Mouse (Mus musculus): ENCODE results near the gene Zrsr2.
A peak's percentile ranks its signal among the peaks of the same experiment; 100 is the strongest.

Gene Zrsr2

DNA sequence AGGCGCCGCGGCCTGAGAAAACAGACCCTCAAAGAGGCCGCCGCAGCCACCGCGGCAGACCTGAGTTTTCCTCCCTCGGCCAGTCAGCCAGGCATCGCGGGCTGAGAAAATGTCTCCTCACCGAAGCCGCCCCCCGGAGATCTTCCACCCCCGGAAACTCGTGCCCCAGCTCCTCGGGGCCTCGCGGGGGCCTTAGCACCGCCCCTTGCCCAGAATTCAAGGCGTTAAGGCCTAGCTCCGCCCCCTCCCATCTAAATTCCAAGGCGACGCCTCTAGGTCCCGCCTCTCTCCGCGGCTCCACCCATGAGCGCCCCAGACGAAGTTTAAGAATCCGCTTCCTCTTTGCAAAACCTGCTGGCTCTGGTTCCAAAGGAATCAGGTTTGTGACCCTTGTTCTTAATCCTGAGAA is at the start of gene Zrsr2:
Zrsr2 (minus strand) TSS at position 195 of the 409 bp plus-strand sequence.
- DNase-seq (ENCODE audit: low read depth in 1 of 2, low spot score in 2 of 2), result peak; percentile 72

DNA sequence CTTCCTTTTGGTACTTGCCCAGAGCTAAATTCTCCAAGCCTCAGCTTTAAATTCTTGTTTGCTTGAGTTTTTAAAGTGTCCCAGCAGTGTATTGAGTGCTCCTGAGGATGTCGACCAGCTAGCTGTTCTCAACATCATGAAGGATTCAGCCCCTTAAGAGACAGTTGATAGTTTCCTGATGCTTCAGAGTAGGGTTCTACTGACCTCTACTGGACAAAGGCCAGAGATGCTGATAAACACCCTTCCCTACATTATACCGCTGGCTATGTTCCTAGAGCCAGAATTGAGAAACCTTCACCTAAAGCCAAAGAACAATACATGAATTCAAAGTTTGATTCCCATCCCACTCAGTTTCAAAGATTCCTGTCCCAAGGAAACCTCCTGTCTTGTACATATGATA is 46.3 kb upstream of the Zrsr2 start:
- DNase-seq (ENCODE audit: low read depth in 1 of 2, low spot score in 2 of 2), result no peak

DNA sequence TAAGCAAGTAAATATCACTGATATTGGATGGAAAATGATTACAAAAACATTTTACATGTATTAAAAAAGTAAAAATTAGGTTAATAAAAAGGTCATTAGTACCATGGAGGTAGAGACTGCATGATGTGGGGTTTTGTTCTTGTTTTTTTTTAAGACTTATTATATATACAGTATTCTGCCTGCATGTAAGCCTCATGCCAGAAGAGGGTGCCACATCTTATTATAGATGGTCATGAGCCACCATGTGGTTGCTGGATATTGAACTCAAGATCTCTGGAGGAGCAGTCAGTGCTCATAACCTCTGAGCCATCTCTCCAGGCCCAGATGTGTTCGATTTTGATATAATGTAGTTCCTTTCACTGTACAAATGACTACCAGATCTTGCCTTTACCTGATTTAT is 41.4 kb upstream of the Zrsr2 start:
- DNase-seq (ENCODE audit: low read depth in 1 of 2, low spot score in 2 of 2), result no peak

DNA sequence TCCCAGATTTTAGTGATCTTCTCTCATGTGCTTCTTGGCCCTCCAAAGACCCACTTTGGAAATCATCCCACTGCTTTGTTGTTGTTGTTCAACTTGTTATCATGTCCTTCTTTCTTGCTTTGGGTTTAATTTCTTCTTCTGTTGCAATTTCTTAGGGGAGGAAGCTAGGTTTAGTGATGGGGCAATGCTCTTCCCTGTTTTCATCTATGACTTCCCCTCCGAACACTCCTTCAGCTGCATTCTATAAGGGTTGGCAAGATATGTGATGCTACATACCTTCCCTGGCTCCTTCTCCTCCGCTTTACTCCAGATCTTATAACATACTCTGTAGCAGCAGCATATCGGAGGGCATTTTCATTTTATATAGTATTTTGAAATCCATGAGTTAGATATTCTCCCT is 38.3 kb upstream of the Zrsr2 start:
- no peak for DNase-seq (ENCODE audit: low read depth in 1 of 2, low spot score in 2 of 2)

DNA sequence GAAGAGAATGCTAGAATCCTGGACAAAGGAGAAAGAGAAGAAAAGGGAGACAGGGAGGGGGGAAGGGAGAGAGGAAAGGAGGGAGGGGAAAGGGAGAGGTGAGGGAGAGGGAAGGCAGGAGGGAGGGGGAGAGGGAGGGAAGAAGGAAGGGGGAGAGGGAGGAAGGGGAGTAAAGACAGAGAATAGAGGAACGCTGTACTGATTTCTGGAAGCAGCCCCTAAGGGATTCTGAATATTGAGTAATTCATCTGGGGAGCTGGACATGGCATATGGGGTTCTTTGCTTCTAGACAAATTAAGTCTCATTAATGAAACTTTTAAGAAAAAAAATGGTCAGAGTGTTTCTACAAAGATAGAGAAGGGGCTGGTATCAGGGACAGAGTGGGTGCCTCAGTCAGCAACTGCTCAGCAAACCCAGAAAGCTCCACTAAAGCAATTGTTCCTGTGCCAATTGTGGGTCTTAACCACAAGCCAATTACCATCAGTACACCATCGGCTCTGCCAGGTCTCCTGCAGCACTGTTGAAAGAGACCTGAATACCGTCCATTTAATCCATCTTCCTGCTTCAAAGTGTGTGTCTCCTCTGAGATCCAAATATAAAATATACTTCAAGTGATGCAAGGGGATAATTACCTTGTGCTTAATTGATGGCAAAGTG is 29.4 kb upstream of the Zrsr2 start:
- DNase-seq (ENCODE audit: low read depth in 1 of 2, low spot score in 2 of 2), result no peak

DNA sequence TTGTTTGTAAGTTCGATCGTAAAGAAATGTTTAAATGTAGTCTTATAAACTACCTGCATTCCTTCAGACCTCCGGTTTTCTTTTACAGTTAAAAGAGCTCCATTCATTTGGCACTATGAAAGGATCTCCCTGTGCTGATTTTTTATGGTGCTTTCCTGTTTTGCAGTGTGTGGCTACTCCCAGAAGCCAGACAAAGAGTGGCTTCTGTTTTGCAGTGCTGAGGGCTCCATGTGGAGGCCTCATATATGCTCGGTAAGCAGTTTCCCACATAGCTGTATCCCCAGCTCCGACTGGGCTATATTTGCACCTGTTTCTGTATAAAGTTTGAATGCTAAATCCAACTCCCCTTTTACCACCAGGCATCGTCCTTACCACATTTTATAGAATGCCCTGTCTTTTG is 23.7 kb upstream of the Zrsr2 start:
- DNase-seq (ENCODE audit: low read depth in 1 of 2, low spot score in 2 of 2), result no peak

DNA sequence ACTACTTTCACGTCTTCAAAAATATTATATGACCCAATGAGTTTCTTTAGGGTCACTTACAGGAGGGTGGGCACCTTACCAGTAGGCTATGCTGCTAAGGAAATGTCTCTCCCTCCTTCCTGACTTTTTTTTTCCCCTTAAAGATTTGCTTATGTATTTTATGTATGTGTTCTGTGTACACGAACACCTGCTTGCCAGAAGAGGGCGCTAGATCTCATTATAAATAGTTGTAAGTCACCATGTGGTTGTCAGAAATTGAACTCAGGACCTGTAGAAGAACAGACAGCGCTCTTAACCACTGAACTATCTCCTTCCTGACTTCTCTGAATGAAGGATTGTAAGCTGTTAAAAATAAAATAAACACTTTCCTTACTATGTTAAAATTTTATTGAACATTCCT is 23.0 kb upstream of the Zrsr2 start:
- no peak for DNase-seq (ENCODE audit: low read depth in 1 of 2, low spot score in 2 of 2)

DNA sequence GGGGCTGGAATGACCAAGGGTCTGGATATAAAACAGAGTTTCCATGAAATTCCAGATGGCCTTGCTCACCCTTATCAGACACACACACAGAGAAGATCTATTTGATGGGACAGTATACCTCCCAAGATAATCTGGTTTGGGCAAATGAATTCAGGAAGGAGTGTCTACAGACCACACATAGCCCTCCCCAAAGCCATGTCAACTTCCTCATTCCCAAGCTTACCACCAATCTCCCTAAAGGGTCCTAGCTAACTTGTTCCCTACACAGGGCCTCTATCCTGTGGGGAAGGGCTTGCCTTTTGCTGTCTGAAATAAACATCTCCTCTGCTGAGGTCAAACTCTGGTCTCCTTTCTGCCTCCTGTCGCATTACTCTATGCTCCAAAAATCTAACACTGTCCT is 22.6 kb upstream of the Zrsr2 start:
- DNase-seq (ENCODE audit: low read depth in 1 of 2, low spot score in 2 of 2), result no peak

DNA sequence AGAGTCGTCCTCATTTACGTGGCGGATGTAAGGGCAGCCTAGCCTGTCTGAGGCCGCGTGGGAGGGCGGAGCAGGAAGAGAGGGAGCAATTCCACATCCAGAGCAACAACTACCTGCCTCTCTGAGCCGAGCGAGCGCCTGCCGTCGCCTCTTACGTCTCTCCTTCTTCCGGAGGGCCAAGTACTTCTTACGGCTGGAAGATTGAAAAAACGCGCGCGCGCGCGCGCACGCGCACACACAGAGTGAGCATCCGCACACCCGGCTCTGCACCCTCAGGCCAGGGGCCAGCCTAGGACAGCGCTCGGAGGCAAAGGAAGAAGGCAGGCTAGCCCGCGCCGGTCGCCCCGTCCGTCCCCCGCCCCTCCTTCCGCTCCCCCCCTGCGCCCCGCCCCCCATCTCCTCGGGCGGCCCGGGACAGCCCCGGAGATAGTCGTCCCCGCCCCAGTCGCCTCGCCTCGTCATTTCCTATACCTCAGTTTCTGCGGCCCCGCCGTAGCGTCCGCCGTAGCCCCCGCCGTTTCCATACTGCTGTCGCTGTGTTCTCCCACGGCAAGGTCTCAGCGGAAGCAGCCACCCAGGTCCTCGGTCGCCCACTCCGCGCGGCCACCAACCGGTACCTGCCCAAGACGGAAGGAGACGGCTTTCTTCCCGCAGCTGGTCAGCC is 526 bp downstream of the Zrsr2 start:
- DNase-seq (ENCODE audit: low read depth in 1 of 2, low spot score in 2 of 2), result peak; percentile 10 to 26

DNA sequence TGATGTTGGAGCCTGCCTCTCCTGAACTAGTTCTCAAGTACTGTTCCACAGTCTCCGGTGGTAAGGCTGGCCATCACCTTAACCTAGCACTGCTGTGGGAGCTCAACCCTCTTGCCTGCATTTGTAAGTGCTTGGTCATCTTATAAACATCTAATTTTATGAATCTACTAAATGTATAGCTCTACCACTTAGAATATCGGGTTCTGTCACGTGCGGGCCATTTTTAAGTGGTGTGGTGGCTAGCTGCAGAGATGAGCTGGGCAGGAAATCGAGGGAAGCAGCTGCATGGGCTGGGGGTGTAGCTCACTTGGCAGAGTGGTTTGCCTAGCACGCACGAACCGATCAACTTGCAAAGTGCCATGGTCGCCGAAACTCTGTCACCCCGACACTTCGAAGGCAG is 1.1 kb downstream of the Zrsr2 start:
- no peak for DNase-seq (ENCODE audit: low read depth in 1 of 2, low spot score in 2 of 2)

DNA sequence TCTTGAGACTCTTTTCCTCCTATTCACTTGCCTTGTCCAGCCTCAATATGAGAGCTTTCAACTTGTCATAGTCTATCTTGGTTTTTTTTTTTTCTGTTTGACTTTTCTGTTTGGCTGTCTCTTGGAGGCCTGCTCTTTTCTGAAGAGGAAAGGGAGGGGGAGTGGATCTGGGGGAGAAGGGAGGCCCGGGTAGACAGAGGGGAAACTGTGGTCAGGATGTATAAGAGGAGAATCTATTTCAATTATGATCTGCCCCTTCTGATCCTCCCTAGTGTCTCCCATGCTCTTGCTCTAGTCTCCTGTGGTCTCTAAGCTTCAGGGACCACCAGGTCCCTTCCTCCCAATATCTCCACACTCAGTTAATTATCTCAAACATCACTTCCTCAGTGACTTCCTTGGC is 6.8 kb downstream of the Zrsr2 start:
- no peak for DNase-seq (ENCODE audit: low read depth in 1 of 2, low spot score in 2 of 2)

DNA sequence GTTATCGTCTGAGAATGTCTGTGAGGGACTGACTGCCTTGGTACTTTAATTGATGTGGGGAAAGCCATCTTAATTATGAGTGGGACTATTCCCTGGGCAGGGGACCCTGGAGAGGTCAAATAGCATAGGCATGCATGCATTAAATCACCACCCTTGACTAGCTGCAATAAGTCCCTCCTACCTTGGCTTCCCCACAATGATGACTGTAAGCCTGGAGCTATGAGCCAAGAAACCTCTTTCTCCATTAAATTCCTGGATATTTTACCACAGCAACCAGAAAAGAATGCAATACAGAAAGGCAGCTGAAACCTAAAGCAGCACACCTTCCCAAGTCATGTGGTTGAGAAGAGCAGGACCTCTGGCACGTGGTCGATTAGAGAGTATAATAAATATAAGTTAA is 14.1 kb downstream of the Zrsr2 start:
- no peak for DNase-seq (ENCODE audit: low read depth in 1 of 2, low spot score in 2 of 2)

DNA sequence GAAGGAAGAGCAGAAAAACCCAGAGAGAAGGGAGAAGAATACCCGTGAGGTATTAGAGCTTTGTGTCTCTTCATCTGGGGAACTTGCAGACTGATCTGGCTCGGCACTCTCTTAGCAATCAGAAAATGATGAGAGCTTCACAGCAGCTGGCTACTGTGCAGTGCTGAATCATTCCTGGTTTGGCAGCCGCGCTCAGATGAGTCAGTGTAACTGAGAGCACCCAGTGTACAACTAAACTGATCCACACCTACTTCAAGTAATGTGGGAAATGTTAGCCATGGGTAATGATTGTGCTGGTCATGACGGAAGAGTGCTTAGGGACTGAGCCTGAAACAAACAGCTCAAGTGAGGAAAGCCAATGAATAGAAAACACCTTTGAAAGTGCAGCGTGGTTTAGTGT is 19.9 kb downstream of the Zrsr2 start:
- DNase-seq (ENCODE audit: low read depth in 1 of 2, low spot score in 2 of 2), result no peak

DNA sequence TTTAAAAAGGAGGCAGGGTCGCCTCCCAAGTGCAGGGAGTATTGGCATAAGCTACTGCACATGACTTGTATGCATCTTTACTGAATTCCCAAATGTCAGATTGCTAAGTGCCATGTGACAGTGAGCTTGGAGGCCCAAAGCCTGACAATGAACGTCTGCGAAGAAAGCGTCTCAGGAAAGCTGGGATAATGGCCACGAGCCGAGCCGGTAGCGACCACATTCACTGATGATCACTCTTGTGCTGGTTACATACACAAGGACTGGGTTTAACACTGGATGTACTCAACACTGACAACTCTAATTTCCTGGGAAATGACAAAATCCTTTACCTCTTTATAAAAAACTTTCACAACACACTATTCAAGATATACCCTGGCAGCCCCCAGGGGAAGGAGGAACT is 23.7 kb downstream of the Zrsr2 start:
- DNase-seq (ENCODE audit: low read depth in 1 of 2, low spot score in 2 of 2), result no peak

DNA sequence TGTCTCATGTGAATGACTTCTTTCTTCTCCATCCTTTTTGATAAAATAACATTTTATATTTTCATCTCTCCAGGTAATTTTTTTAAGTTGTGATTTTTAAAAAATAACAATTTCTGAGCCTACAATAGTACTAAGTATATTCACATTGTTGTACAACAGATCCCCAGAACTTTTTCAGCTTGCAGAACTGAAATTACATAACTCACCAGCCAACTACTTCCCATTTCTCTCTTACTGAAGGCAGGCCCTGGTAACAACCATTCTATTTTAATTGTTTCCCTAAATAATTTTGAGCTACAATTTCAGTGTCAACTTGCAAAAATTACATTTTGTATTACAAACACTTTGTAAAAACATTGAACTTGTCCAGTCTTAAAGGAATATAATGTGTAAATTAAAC is 28.9 kb downstream of the Zrsr2 start:
- no peak for DNase-seq (ENCODE audit: low read depth in 1 of 2, low spot score in 2 of 2)

DNA sequence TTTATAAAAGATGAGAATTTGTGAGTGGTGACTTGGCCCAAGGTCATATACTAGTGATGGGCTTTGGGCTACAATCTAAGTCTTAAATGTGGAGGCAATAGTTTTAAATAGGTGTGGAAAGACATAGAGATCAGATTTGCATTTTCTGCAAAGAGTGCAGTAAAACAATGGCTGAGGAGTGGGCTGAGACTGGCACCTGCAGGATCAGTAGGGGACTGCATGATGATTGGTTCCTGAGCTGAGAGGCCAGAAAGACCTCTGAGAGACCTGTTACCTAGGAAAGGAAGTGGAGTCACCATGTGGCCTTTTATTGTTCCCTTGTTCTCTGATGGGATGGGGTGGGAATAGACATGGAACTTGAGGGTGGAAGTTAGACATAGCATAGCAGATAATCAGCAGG is 45.7 kb downstream of the Zrsr2 start:
- DNase-seq (ENCODE audit: low read depth in 1 of 2, low spot score in 2 of 2), result no peak

DNA sequence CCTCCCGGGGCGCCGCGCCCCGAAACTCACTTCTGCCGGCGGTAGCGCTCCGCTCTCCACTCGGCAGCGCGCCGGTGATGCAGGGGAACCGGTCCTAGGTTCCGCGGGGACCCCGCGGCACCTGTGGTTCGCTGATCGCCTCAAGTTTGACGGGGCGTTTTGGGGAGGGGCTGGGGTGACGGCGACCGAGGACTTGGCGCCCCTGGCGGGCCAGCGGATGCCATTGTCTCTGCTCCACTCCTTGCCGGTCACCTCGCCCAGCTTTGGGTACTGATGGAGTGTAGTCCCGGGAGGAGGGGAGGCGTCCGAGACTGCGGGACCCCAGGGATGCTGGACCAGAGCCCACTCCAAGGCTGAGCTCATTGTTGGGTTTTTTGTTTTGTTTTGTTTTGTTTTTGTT is 49.1 kb downstream of the Zrsr2 start:
- DNase-seq (ENCODE audit: low read depth in 1 of 2, low spot score in 2 of 2), result peak in 1 of 2 experiments; percentile 2

DNA sequence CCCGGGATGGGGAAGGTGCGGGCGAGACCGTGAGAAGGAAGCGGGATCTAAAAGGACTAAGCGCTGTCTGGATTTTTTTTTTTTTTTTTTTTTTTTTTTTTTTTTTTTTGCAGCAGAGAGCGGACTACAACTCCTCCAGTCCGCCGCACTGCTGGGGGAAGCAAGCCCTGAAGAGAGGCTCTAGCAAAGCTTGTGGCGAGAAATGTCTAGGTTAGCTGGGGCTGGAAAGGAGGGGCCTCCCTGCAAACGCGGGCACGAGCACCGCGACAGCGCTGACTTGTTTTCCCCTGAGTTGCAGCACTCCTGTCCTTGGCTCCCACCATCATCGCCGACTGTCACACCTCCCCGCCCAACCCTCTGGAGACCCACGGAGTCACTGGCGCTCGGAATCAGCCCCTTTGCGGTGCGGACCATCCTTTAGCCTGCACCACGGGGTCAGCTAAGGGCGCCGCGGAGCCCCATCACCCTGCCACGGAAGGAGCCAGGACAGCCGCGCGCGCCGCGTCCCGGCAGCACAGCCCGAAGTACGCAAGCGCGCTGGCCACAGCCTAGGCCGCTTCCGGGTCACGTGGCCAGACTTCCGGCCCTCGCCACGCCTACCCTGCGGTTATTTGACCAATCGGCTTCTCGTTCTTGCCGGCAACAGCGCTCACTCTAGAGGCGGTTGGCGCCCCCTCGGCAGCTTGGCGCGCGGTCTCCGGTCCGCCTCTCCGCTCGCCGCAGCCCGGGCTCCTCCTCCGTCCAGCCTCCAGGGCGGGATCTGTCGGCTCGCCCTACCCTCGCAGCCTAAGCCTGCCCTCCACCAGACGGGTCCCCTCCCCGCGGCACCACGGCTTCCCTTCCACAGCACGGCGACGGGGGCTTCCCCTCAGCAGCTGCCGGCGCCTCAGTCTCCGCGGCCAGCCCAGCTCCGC is 49.9 kb downstream of the Zrsr2 start, which contains the start of gene Ap1s2:
Ap1s2 (plus strand) TSS at position 681 of the 914 bp plus-strand sequence.
- peak; percentile 86 to 89 for DNase-seq (ENCODE audit: low read depth in 1 of 2, low spot score in 2 of 2)

DNA sequence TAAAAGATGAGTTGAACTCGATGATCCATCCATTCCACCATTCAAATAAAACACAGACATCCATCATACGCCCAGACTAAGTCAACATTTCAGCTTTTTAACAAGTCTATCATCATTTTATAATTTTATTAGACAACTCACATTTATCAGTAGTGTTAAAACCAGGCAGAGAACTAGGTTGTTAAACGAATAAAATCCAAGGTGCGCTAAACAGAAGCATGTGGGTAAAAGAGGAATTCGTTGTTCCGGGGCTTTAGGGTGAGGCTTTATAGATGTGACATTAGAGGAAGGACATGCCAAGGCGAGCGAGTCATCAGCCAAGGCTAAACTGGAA is 50.5 kb downstream of the Zrsr2 start:
- peak in 1 of 2 experiments; percentile 8 for DNase-seq (ENCODE audit: low read depth in 1 of 2, low spot score in 2 of 2)

DNA sequence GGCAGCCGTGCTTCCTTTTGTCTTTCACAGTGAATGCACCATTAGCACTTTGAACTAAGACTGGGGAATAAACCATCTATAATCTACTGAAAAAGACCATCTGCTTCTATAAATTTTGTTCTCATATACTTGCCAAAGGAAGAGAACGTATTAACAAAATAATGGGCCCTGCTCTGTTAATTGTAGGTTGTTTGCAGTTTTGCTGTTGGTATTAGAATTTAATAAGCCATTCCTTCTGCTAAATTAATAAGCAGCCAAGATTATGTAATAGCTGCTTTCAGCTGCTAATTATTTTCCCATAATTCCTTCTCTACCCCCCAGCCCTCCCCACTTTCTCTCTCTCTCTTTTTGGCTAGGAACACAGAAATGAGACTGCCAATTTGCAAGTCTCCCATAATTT is 51.6 kb downstream of the Zrsr2 start:
- DNase-seq (ENCODE audit: low read depth in 1 of 2, low spot score in 2 of 2), result no peak

DNA sequence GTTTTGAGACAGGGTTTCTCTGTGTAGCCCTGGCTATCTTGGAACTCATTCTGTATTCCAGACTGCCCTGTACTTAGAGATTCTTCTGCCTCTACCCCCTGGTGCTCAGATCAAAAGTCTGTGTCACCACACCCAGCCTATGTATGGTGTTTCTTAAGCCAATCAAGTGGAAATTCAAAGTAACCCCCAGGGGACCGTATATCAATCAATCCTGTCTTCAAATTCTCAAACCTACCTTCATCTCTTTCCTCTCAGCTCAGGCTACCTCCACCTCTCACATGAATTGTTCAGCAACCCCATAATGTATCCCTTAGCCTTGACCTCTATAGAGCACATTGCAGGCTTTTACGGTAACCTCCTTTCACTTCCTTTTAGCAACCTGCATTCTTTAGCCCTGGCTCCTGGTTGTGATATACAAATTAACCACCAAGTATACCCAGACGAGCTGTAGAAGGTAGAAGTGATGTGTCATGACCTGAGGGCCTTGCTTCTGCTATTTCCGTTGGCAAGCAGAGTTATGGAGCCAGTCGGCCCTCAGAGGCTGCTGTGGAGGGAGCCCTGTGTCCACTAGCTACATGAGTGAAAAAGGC is 58.9 kb downstream of the Zrsr2 start:
- DNase-seq (ENCODE audit: low read depth in 1 of 2, low spot score in 2 of 2), result no peak

DNA sequence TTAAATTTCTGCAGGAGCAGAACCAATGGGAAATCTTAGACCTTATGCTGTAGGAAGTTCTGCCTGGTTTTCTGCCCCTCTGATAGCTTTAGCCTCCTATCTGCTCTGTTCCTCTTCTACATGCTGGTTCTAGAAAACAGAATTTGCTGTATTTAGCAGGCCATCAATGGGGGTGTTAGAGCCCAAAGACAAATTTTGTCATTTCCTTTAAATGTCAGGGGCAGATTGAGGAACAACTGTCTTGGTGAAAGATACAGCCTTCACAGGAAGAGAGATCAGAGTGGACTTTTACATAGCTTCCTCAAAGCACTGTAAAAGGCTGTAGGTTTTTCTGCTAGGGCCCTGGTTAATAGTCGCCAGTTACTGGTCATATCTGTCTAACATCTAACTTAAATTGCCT is 61.1 kb downstream of the Zrsr2 start:
- no peak for DNase-seq (ENCODE audit: low read depth in 1 of 2, low spot score in 2 of 2)
